Mouse (Mus musculus) G1E-ER4 (cell line): ENCODE data around the gene Srgap1. TPM values are rescaled to one million over a fixed set of nuclear protein-coding genes. Genes with fewer than 3 reads are reported as not detected.

Experiments used
- GATA1 ChIP-seq: IDR thresholded peaks from one replicate; pipeline ENCODE4 v1.8.0; 2012; ENCODE audit warnings: low read length, inconsistent platforms
- polyA plus RNA-seq: library from polyadenylated mRNA; stranded (reverse); fragments of >175 nt; gene quantifications from 2 replicates; pipeline ENCODE4 v1.2.3, GENCODE M21; 2012

Gene Srgap1
- polyA plus RNA-seq, 1 experiment: not detected

- no peak for TF ChIP-seq GATA1
These were observed 254.5 kb downstream of the Srgap1 start for GRCm38 (mm10) chr10:121792661-121793060.

- TF ChIP-seq GATA1: no peak
These were observed 257.0 kb downstream of the Srgap1 start for GRCm38 (mm10) chr10:121790078-121790477.

DNA sequence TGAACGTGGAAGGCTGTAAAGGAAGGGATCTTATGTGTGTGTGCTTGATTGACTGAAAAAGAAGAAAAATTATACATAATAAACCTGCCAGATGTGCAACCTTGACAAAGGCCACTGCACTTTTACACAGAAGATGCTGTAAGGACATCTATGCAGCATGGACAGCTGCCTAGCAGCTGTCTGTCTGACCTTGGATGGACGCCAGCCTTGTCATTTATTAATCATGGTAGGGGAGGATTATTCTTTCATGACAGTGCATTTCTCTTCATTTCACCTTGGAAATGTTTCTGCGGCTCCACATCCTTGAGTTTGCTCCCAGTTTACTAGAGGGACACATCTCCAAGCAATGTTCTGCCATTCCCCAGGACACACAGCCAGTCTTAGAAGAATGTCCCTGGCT is 258.6 kb downstream of the Srgap1 start:
- TF ChIP-seq GATA1: no peak

GRCm38 (mm10) chr10:121781159-121781558 is 266.0 kb downstream of the Srgap1 start:
- no peak for TF ChIP-seq GATA1

DNA sequence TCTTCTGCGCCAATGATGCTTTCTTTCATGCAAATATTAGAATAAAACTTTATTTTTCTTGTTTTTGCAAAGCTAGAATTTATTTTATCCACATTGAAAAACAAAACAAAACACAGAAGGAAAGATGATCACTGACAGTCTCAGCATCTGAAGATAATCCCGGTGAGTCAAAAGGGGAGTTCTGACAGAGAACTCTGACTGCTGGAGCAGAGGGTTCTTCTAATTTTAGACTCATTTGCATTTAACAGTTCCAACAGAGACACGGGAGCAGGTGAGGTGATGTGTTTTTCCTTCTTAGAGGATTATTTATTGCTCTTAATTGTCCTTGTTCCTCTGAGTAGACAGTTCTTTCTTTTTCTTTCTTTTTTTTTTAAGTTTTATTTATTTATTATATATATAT is 271.1 kb downstream of the Srgap1 start:
- no peak for TF ChIP-seq GATA1

GRCm38 (mm10) chr10:121773813-121774212 is 273.3 kb downstream of the Srgap1 start:
- TF ChIP-seq GATA1: no peak

- no peak for TF ChIP-seq GATA1
These were observed 276.2 kb downstream of the Srgap1 start for GRCm38 (mm10) chr10:121770624-121771577.

DNA sequence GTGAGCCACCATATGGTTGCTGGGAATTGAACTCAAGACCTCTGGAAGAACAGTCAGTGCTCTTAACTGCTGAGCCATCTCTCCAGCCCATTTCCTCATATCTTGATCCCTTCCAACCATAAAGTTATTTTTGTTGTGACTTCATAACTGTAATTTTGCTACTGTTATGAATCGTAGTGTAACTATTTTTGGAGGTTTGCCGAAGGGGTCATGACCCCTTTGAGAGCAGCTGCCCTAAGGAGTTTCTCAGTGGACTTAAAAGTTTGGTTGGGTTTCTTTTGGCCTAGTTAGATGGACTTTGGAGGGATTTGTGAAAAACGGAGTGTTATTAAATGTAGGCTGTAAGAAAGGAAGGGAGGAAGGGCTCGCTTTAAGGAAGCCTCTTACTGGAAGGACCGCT is 277.4 kb downstream of the Srgap1 start:
- TF ChIP-seq GATA1: no peak

GRCm38 (mm10) chr10:121765174-121766057 is 281.7 kb downstream of the Srgap1 start:
- no peak for TF ChIP-seq GATA1

DNA sequence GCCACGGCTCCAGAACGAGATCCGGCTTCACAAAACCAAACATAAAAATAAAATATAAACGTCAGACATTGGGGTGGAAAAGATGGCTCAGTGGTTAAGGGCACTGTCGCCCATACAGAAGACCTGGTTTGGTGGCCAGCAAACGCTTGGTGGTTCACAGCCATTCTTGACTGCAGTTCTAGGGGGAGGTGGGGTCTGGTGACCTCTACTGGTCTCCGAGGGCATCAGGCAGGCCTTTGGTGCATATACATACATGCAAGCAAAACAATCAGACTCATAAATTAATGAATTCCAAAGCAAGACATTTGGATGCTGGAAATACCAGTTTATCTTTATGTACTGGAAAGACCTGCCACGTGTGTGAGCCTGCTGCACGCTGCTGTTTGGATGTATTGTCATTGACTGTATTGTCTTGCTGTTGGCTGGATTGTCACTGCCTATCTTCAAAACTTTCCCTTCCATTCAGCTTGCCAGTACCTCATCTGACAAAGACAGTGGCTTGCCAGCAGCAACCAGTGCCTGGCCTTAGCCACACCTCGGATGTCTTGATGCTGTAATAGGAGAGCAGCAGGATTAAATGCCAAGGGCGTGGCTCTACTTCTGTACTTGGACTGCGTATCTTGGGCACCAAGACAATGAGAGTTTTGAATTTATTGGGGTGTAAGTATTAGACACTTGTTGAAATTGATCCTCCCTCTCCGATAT is 282.5 kb downstream of the Srgap1 start:
- TF ChIP-seq GATA1: no peak

DNA sequence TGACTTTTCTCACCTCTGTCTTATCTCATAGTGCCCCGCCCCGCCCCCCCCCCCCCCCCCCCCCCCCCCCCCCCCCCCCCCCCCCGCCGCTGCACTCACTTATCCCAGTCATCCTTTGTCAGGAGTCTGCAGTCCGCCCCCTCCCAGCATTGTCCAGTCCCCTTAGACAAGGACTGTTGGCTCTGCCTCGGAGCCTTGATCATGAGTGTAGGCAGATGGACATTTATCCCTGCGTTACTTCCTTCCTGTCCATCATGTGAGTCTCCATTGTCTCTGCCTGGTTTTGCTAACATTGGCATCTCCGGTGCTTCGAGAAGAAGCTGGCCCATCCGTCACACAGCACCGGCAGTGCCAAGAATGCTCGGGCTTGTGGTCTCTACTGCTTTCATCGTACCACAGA is 283.9 kb downstream of the Srgap1 start:
- no peak for TF ChIP-seq GATA1

DNA sequence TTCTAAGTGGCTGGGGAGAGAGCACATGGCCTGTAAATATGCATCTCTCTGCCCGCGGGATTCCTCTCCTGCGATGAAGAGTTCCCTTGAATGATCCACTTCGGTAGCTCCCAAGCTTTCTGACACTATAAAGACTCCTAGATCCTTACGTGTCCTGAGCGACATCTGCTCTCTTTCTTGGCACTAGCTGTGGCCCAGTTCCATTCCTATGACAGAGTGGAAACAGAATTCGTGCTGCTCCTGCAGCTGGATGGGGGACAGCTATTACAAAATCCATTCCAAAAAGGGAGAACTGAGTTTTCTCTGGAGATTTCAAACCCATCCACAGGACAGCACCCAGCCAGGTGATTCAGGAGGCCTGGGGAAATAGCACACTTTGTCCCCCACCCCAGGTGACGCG is 285.0 kb downstream of the Srgap1 start:
- TF ChIP-seq GATA1: no peak

DNA sequence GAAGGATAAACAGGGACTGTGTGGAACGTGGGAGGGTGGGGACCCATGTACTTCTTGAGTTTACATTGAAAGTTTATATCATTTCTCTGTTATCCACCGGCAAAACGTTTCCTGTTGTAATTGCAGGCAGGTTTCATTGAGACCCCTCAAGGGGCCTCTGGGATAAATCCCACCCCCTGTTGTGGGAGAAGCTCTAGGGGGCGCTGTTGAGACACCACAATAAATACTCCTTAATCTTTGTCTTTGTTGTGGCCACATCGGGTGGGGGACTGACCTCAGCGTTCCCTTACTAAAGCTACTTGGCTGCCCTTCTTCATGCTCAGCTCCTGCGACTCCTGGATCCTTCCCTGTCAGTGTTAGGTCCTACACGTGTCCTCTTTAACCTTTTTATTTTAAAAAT is 288.0 kb downstream of the Srgap1 start:
- TF ChIP-seq GATA1: no peak

GRCm38 (mm10) chr10:121756677-121757076 is 290.4 kb downstream of the Srgap1 start:
- no peak for TF ChIP-seq GATA1

DNA sequence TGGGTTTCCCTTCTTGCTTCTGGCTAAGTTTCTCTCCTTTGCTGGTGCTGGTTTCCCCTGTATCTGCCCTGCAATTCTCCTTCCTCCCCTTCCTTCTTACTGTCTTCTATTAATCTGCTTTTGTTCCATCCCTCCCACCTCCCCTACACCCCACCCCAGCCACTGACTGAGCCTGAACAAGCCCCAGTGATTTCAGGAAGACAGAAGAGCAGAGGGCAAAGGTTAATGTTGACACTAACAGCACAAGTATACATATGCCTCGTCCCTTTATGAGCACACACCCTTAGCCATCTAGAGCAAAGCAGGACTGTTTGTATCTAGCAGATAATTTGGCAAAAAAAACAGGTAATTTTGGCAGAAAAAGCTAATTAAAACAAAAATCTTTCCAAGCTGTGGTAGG is 291.3 kb downstream of the Srgap1 start:
- no peak for TF ChIP-seq GATA1

DNA sequence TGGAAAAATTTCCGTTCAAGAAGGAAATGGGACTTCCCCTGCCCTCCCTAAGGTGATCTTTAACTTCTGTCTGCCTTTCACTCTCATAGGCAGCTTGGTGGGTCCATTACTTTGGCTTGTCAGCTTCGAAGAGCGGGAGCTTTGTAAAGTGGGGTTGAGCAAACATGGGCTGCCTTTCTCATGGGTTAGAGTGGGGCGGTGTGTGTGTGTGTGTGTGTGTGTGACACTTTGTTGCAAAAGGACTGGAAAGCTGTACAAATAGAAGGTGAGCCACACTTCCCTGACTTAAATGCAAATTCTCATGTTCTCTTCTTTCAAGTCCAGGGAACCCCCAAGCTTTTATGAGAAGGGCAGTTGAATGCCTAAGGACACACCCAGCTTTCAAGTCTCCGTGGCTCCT is 292.9 kb downstream of the Srgap1 start:
- no peak for TF ChIP-seq GATA1

- TF ChIP-seq GATA1: no peak
These were observed 296.9 kb downstream of the Srgap1 start for GRCm38 (mm10) chr10:121750175-121750574.
